Mouse (Mus musculus) spleen, adult 2 months (tissue): ENCODE data around the gene Haus3.

Source experiments
- CTCF ChIP-seq: fragments of 200-500 bp; IDR thresholded peaks from 2 replicates; pipeline ENCODE4 v1.5.1; 2011; ENCODE audit warnings: mild to moderate bottlenecking, inconsistent platforms; ENCODE audit not compliant: insufficient read depth, insufficient read length, insufficient replicate concordance; ENCODE audit errors: extremely low read depth
- POLR2A ChIP-seq: fragments of 200-500 bp; IDR thresholded peaks from 2 replicates; pipeline ENCODE4 v1.6.1; 2011; ENCODE audit warnings: low read depth, low read length, inconsistent platforms

DNA sequence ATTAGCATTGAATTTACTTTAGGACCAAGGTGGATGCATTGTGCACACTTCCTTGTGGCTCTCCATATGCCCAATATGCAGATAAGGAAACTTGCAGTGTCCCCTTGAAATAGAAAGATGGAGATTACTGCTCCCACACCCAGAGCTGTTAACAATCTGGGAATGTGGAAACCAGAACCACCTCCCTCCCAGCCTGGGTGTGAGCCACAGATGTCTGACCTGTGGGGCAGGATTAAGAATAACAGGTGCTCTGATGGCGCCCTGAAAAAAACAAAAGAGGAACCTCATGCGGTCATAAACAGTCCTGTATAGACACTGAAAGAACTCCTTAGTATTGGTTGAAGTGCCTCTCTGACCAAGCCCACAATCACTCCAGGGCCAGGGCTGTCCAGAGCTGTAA, 19.5 kb upstream of the Haus3 start:
- TF ChIP-seq CTCF = no peak
- TF ChIP-seq POLR2A = no peak; the same call in 1 of the 2 replicates
